In the genomic region with DNA sequence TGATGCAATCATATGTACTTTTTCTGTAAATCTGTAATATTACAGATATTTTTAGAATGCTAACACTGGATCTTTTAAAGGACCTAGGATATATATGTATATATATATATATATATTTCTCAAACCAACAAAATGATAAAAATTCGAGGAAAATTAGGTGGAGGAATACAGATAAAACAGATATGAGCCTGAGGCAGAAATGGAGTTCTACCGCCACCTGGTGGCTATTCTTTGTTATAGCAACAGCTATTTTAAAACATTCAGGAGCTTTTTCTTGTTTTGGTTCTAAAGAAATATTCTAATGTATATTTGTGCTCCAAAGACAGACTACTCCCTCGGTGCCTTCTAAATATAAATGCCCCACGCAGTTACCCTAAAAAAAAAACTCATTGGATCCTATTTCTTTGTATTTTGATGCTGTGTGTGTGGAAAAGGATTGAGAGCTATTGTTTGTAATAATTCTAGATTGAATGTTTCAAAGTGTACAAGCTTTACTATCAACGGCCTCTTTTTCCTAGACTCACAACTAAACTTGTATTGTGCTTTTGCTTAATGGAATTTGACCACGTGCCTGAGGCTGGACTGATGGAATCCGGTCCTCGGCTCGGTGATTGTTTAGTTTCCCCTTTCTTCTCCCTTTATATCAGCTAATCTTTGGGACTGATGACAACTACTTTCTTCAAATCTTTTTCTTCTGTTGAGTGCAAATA, we compare ENCODE assay signal across 8 mouse cellular contexts. TPM values are rescaled to one million over a fixed set of nuclear protein-coding genes. Genes with fewer than 3 reads are reported as not detected.
A peak's percentile ranks its signal among the peaks of the same experiment; 100 is the strongest.
DNase-seq lines count a peak whose midpoint lies in the region; ATAC-seq lines count a peak whose summit lies in the region.

No protein-coding gene starts in this region.

- no peaks in the 10 kb centered on the region for H3K36me3 ChIP-seq in neural tube, embryonic 11.5 days (ENCODE audit: control insufficient read depth, insufficient read depth, low read length)
- no peaks in the 10 kb centered on the region for H3K36me3 ChIP-seq in embryonic facial prominence, embryonic 12.5 days
- H3K36me3 ChIP-seq in midbrain, embryonic 14.5 days (ENCODE audit: control insufficient read depth, insufficient read depth, low read length): no peaks in the 10 kb centered on the region

- no peak overlapping the region for H3K4me3 ChIP-seq in neural tube, embryonic 11.5 days (ENCODE audit: low read depth, low read length)
- H3K4me3 ChIP-seq in embryonic facial prominence, embryonic 12.5 days: no peak overlapping the region
- H3K4me3 ChIP-seq in midbrain, embryonic 14.5 days (replicated peaks; ENCODE audit: low read depth, low read length): 0 out of 2 replicates have a peak overlapping the region, but pooled peaks have one; percentile 2

- ATAC-seq in frontal cortex, adult (ENCODE audit: low TSS enrichment): 0 out of 2 replicates have a peak, but pooled peaks have one; percentile 13
- no peak for ATAC-seq in neural tube, embryonic 11.5 days (ENCODE audit: insufficient read depth, low FRiP score, low TSS enrichment)
- ATAC-seq in embryonic facial prominence, embryonic 12.5 days (ENCODE audit: insufficient number of reproducible peaks, insufficient read depth, low FRiP score, low TSS enrichment): no peak
- ATAC-seq in midbrain, embryonic 14.5 days (ENCODE audit: low FRiP score, low TSS enrichment): no peak

- H3K9me3 ChIP-seq in neural tube, embryonic 11.5 days (ENCODE audit: control insufficient read depth, low read length): no peaks in the 10 kb centered on the region
- H3K9me3 ChIP-seq in embryonic facial prominence, embryonic 12.5 days: no peaks in the 10 kb centered on the region
- no peaks in the 10 kb centered on the region for H3K9me3 ChIP-seq in midbrain, embryonic 14.5 days (ENCODE audit: control insufficient read depth, low read length)

- DNase-seq in frontal cortex, postnatal 25 days (ENCODE audit: low spot score in 2 of 2): no peak
- peak; percentile 22 for DNase-seq in neural tube, embryonic 11.5 days (ENCODE audit: low spot score)
- no peak for DNase-seq in neural tube, embryonic 10.5 days (ENCODE audit: extremely low spot score, low spot score)
- peak; percentile 77 for DNase-seq in midbrain, embryonic 14.5 days
- no peak for DNase-seq in kidney, postnatal 25 days
- no peak for DNase-seq in urinary bladder, adult 2 months (ENCODE audit: low spot score)

- no peaks in the 10 kb centered on the region; the same call in 1 of the 2 replicates for H3K4me1 ChIP-seq in neural tube, embryonic 11.5 days (ENCODE audit: control insufficient read depth, insufficient read depth, low read length)
- H3K4me1 ChIP-seq in embryonic facial prominence, embryonic 12.5 days: no peaks in the 10 kb centered on the region
- peaks cover 17% of the 10 kb centered on the region for H3K4me1 ChIP-seq in midbrain, embryonic 14.5 days (ENCODE audit: control insufficient read depth, insufficient read depth, low read length)

- no peaks in the 10 kb centered on the region for H3K27me3 ChIP-seq in neural tube, embryonic 11.5 days (ENCODE audit: control insufficient read depth, insufficient read depth, low read length)
- no peaks in the 10 kb centered on the region for H3K27me3 ChIP-seq in embryonic facial prominence, embryonic 12.5 days
- H3K27me3 ChIP-seq in midbrain, embryonic 14.5 days (ENCODE audit: control insufficient read depth, insufficient read depth, low read length): no peaks in the 10 kb centered on the region

- WGBS in neural tube, embryonic 11.5 days: 34% methylated on average over 9 of the region's 9 CpGs
- WGBS in embryonic facial prominence, embryonic 12.5 days: 15% methylated on average over 9 of the region's 9 CpGs
- 9% methylated on average over 9 of the region's 9 CpGs for WGBS in midbrain, embryonic 14.5 days

- H3K9ac ChIP-seq in neural tube, embryonic 11.5 days (ENCODE audit: low read length): no peak overlapping the region
- H3K9ac ChIP-seq in embryonic facial prominence, embryonic 12.5 days: no peak overlapping the region
- H3K9ac ChIP-seq in midbrain, embryonic 14.5 days (replicated peaks; ENCODE audit: low read length): no peak overlapping the region

- no peak overlapping the region for H3K27ac ChIP-seq in neural tube, embryonic 11.5 days (ENCODE audit: low read depth, low read length)
- H3K27ac ChIP-seq in embryonic facial prominence, embryonic 12.5 days: no peak overlapping the region
- H3K27ac ChIP-seq in midbrain, embryonic 14.5 days (replicated peaks; ENCODE audit: low read depth, low read length): no peak overlapping the region

- H3K4me2 ChIP-seq in neural tube, embryonic 11.5 days (ENCODE audit: low read depth): no peak overlapping the region
- peak overlapping the region; percentile 31 for H3K4me2 ChIP-seq in embryonic facial prominence, embryonic 12.5 days (replicated peaks)
- H3K4me2 ChIP-seq in midbrain, embryonic 14.5 days (ENCODE audit: low read length): peak overlapping the region; percentile 40

RNA-seq across cellular contexts. Expression of a gene that starts 44.8 kb away (rescaled TPM):
- not detected in 2 replicates for polyA plus RNA-seq in neural tube, embryonic 11.5 days (2014; fragmentation: Nextera tagmentation; extraction: Ambion mirVana)
- not detected in 2 replicates for polyA plus RNA-seq in embryonic facial prominence, embryonic 12.5 days (2016; fragmentation: Nextera tagmentation; extraction: Ambion mirVana)
- polyA plus RNA-seq in midbrain, embryonic 14.5 days (2014; fragmentation: Nextera tagmentation; extraction: Ambion mirVana): not detected in 2 replicates
- polyA plus RNA-seq in urinary bladder, adult 2 months (2012; rRNA removed): not detected in 2 replicates

Comparison
In these comparisons a context has a peak if more than half of its experiments do, and no peak if none do; other contexts are left out.
1. DNase-seq: peak in neural tube, embryonic 11.5 days (single experiment) and midbrain, embryonic 14.5 days (single experiment); none in frontal cortex, postnatal 25 days (0 of 2), neural tube, embryonic 10.5 days (single experiment), kidney, postnatal 25 days (0 of 2) and urinary bladder, adult 2 months (single experiment).